Mouse (Mus musculus) heart, embryonic 11.5 days (tissue): ENCODE results near the gene Lmbr1l. TPM values are rescaled to one million over a fixed set of nuclear protein-coding genes. Genes with fewer than 3 reads are reported as not detected.
"Not testable (repeated sequence)": the region's sequence is repeated elsewhere in the genome, so short reads cannot be mapped to it uniquely, and the experiment has no call there.

ENCODE experiments used
- ATAC-seq: fragments of 200-750 bp; cut with Nextera tagmentation; replicated peaks from 2 replicates; pipeline ENCODE4 v1.8.0; 2017; ENCODE audit warnings: moderate library complexity; ENCODE audit not compliant: insufficient number of reproducible peaks, low FRiP score, low TSS enrichment
- H3K27ac ChIP-seq: fragments of 300-500 bp; sonication (generic); 2 replicates; pipeline ENCODE4 v1.5.1; 2014; ENCODE audit warnings: mild to moderate bottlenecking, low read depth, low read length
- H3K27me3 ChIP-seq: fragments of 300-500 bp; sonication (generic); 2 replicates; pipeline ENCODE4 v1.6.1; 2014; ENCODE audit warnings: mild to moderate bottlenecking, low read length, mixed read lengths; ENCODE audit not compliant: control insufficient read depth, insufficient read depth
- H3K36me3 ChIP-seq: fragments of 300-500 bp; sonication (generic); 2 replicates; pipeline ENCODE4 v1.6.1; 2014; ENCODE audit warnings: mild to moderate bottlenecking, low read length, moderate library complexity, mixed read lengths; ENCODE audit not compliant: control insufficient read depth, insufficient read depth
- H3K4me1 ChIP-seq: fragments of 300-500 bp; sonication (generic); 2 replicates; pipeline ENCODE4 v1.6.1; 2014; ENCODE audit warnings: low read length; ENCODE audit not compliant: control insufficient read depth, insufficient read depth
- H3K4me2 ChIP-seq: fragments of 300-500 bp; sonication (generic); 2 replicates; pipeline ENCODE4 v1.6.1; 2014; ENCODE audit warnings: mild to moderate bottlenecking, moderate library complexity
- H3K4me3 ChIP-seq: fragments of 300-500 bp; sonication (generic); 2 replicates; pipeline ENCODE4 v1.5.1; 2014; ENCODE audit warnings: low read depth, low read length
- H3K9ac ChIP-seq: fragments of 300-500 bp; sonication (generic); 2 replicates; pipeline ENCODE4 v1.6.1; 2014; ENCODE audit warnings: mild to moderate bottlenecking, low read depth, low read length, moderate library complexity
- H3K9me3 ChIP-seq: fragments of 300-500 bp; sonication (generic); replicated peaks from 2 replicates; pipeline ENCODE4 v1.6.1; 2016; ENCODE audit warnings: low read length; ENCODE audit not compliant: control insufficient read depth
- WGBS: fragments of 180-500 bp; shearing (Covaris S2); extraction: QIAGEN DNeasy Blood & Tissue Kit; methylation state at CpG from one replicate; pipeline ENCODE4 v1.1.7; 2014; ENCODE audit not compliant: insufficient replicate concordance; 5-methylcytosine and 5-hydroxymethylcytosine counted together
- polyA plus RNA-seq: library from polyadenylated mRNA; unstranded; fragments of >200 nt; fragmentation: Nextera tagmentation; extraction: Ambion mirVana; gene quantifications from 2 replicates; pipeline ENCODE4 v1.2.1, GENCODE M21; 2014

Gene Lmbr1l
- polyA plus RNA-seq, 1 experiment from 2014 or later, result 5.7 TPM

- no peak for ATAC-seq
- Histone ChIP-seq H3K27ac (no peak overlapping the region), H3K4me1 (peaks cover 4% of the 10 kb centered on the region; the same call in 1 of the 2 replicates), H3K4me3 (no peak overlapping the region), H3K9ac (no peak overlapping the region), H3K4me2 (no peak overlapping the region), H3K36me3 (no peaks in the 10 kb centered on the region), H3K9me3 (no peaks in the 10 kb centered on the region), H3K27me3 (no peaks in the 10 kb centered on the region)
- WGBS, result 55% methylated on average over 3 of the region's 3 CpGs
Observed at GRCm38 (mm10) chr15:98947884-98948283, 29.9 kb upstream of the Lmbr1l start.

- H3K27ac ChIP-seq, result no peak overlapping the region
- no peaks in the 10 kb centered on the region for H3K36me3 ChIP-seq
- ATAC-seq, result no peak
- no peak overlapping the region for H3K9ac ChIP-seq
- no peaks in the 10 kb centered on the region for H3K27me3 ChIP-seq
- no peak overlapping the region for H3K4me2 ChIP-seq
- no peaks in the 10 kb centered on the region for H3K9me3 ChIP-seq
- WGBS, result 61% methylated on average over 4 of the region's 4 CpGs
- H3K4me3 ChIP-seq, result no peak overlapping the region
- no peaks in the 10 kb centered on the region for H3K4me1 ChIP-seq
Observed at GRCm38 (mm10) chr15:98943133-98943532, 25.1 kb upstream of the Lmbr1l start.

- no peak overlapping the region for H3K27ac ChIP-seq
- WGBS, result 84% methylated on average over 4 of the region's 4 CpGs
- no peak for ATAC-seq
- H3K27me3 ChIP-seq, result no peaks in the 10 kb centered on the region
- no peak overlapping the region for H3K4me3 ChIP-seq
- H3K9ac ChIP-seq, result no peak overlapping the region
- H3K4me2 ChIP-seq, result no peak overlapping the region
- no peaks in the 10 kb centered on the region for H3K36me3 ChIP-seq
- H3K9me3 ChIP-seq, result no peaks in the 10 kb centered on the region
- H3K4me1 ChIP-seq, result no peaks in the 10 kb centered on the region
Observed at GRCm38 (mm10) chr15:98942081-98942480, 24.1 kb upstream of the Lmbr1l start.

GRCm38 (mm10) chr15:98941539-98941938, 23.5 kb upstream of the Lmbr1l start:
- Histone ChIP-seq H3K27ac (no peak overlapping the region), H3K9ac (no peak overlapping the region), H3K4me2 (no peak overlapping the region), H3K4me3 (no peak overlapping the region), H3K4me1 (no peaks in the 10 kb centered on the region), H3K9me3 (no peaks in the 10 kb centered on the region), H3K36me3 (no peaks in the 10 kb centered on the region), H3K27me3 (no peaks in the 10 kb centered on the region)
- 67% methylated on average over 2 of the region's 2 CpGs for WGBS
- no peak for ATAC-seq

GRCm38 (mm10) chr15:98940816-98941215, 22.8 kb upstream of the Lmbr1l start:
- ATAC-seq, result no peak
- H3K4me2 ChIP-seq, result no peak overlapping the region
- no peaks in the 10 kb centered on the region for H3K9me3 ChIP-seq
- no peak overlapping the region for H3K9ac ChIP-seq
- H3K4me3 ChIP-seq, result no peak overlapping the region
- H3K4me1 ChIP-seq, result peaks cover 1% of the 10 kb centered on the region; the same call in 1 of the 2 replicates
- H3K27me3 ChIP-seq, result no peaks in the 10 kb centered on the region
- H3K27ac ChIP-seq, result no peak overlapping the region
- 81% methylated on average over 10 of the region's 10 CpGs for WGBS
- H3K36me3 ChIP-seq, result no peaks in the 10 kb centered on the region

- H3K27ac ChIP-seq, result peak within 1 kb of the TSS; percentile 99
- peak within 1 kb of the TSS; percentile 99 for H3K9ac ChIP-seq
- WGBS, result under 1% methylated on average over 52 of the region's 58 CpGs
- H3K27me3 ChIP-seq, result no peaks in the 10 kb centered on the region
- H3K4me3 ChIP-seq, result peak within 1 kb of the TSS; percentile 84
- ATAC-seq, result peak; percentile 97
- H3K9me3 ChIP-seq, result no peaks in the 10 kb centered on the region
- H3K36me3 ChIP-seq, result no peaks in the 10 kb centered on the region; the same call in 1 of the 2 replicates
- peaks cover 9% of the 10 kb centered on the region; the same call in 1 of the 2 replicates for H3K4me1 ChIP-seq
- H3K4me2 ChIP-seq, result peak within 1 kb of the TSS; percentile 98
Observed at GRCm38 (mm10) chr15:98934217-98934839, 16.3 kb upstream of the Lmbr1l start, which contains the start of gene Tuba1b. Gene Tuba1b, minus strand, starts transcription at chr15:98934565.

- Histone ChIP-seq H3K27me3 (no peaks in the 10 kb centered on the region), H3K9me3 (no peaks in the 10 kb centered on the region), H3K4me1 (peaks cover 9% of the 10 kb centered on the region; the same call in 1 of the 2 replicates), H3K9ac (peak overlapping the region; percentile 99), H3K4me3 (peak overlapping the region; percentile 84), H3K36me3 (no peaks in the 10 kb centered on the region; the same call in 1 of the 2 replicates), H3K4me2 (peak overlapping the region; percentile 98), H3K27ac (peak overlapping the region; percentile 99)
- under 1% methylated on average over 35 of the region's 35 CpGs for WGBS
- peak; percentile 79 for ATAC-seq
Observed at GRCm38 (mm10) chr15:98933833-98934216, 15.8 kb upstream of the Lmbr1l start.

GRCm38 (mm10) chr15:98933004-98933671, 15.1 kb upstream of the Lmbr1l start:
- H3K4me1 ChIP-seq, ATAC-seq, H3K27me3 ChIP-seq, H3K9me3 ChIP-seq, H3K36me3 ChIP-seq: not testable (repeated sequence)
- Histone ChIP-seq H3K4me3 (peak overlapping the region; percentile 84), H3K4me2 (peak overlapping the region; percentile 98), H3K27ac (peak overlapping the region; percentile 99), H3K9ac (peak overlapping the region; percentile 99)
- 12% methylated on average over 8 of the region's 9 CpGs for WGBS
